Mouse (Mus musculus): ENCODE data around the gene Fut11.

Fut11 gene

GRCm38 (mm10) chr14:20723006-20723405 lies 28.2 kb downstream of the Fut11 start:
- DNase-seq, result no peak

GRCm38 (mm10) chr14:20724043-20724442 lies 29.3 kb downstream of the Fut11 start:
- peak; percentile 73 to 75 for DNase-seq

GRCm38 (mm10) chr14:20725660-20726339 lies 31.0 kb downstream of the Fut11 start:
- DNase-seq, result no peak

GRCm38 (mm10) chr14:20729871-20730270 lies 35.1 kb downstream of the Fut11 start:
- DNase-seq, result no peak

- DNase-seq, result no peak
These were observed 36.3 kb downstream of the Fut11 start for GRCm38 (mm10) chr14:20730853-20731602.

GRCm38 (mm10) chr14:20733041-20733951 lies 38.5 kb downstream of the Fut11 start:
- DNase-seq, result no peak

GRCm38 (mm10) chr14:20733952-20734774 lies 39.4 kb downstream of the Fut11 start, which contains the start of gene Ndst2:
Gene Ndst2, minus strand, starts transcription at chr14:20734562.
- DNase-seq, result peak; percentile 83 to 88

GRCm38 (mm10) chr14:20735052-20735451 lies 40.3 kb downstream of the Fut11 start:
- DNase-seq, result no peak

- DNase-seq, result no peak
These were observed 41.2 kb downstream of the Fut11 start for GRCm38 (mm10) chr14:20735892-20736390.

- peak; percentile 55 to 66 for DNase-seq
These were observed 42.5 kb downstream of the Fut11 start for GRCm38 (mm10) chr14:20737306-20737705.

- DNase-seq, result no peak
These were observed 43.7 kb downstream of the Fut11 start for GRCm38 (mm10) chr14:20738511-20738910.

- DNase-seq, result no peak
These were observed 46.5 kb downstream of the Fut11 start for GRCm38 (mm10) chr14:20741301-20741700.

GRCm38 (mm10) chr14:20743614-20744013 lies 48.8 kb downstream of the Fut11 start:
- DNase-seq, result no peak

- no peak for DNase-seq
These were observed 52.2 kb downstream of the Fut11 start for GRCm38 (mm10) chr14:20746935-20747334.

- DNase-seq, result no peak
These were observed 53.6 kb downstream of the Fut11 start for GRCm38 (mm10) chr14:20748388-20748787.

GRCm38 (mm10) chr14:20749494-20750051 lies 54.8 kb downstream of the Fut11 start:
- DNase-seq, result no peak

- DNase-seq, result no peak
These were observed 55.7 kb downstream of the Fut11 start for GRCm38 (mm10) chr14:20750503-20750902.

Data from cerebellum, postnatal 36 days (tissue).